Mouse (Mus musculus): ENCODE data around the gene Sema6c. TPM values are rescaled to one million over a fixed set of nuclear protein-coding genes. Genes with fewer than 3 reads are reported as not detected.
"Not testable (repeated sequence)": the region's sequence is repeated elsewhere in the genome, so short reads cannot be mapped to it uniquely, and the experiment has no call there.

Gene Sema6c
- polyA plus RNA-seq, 1 experiment from 2014 or later = 1.0 TPM

GRCm38 (mm10) chr3:95208286-95208685 is 48.0 kb downstream of the Sema6c start:
- ATAC-seq = no peak
- Histone ChIP-seq H3K36me3 (ENCODE audit: control insufficient read depth, insufficient read depth) (peaks cover 37% of the 10 kb centered on the region), H3K9ac (ENCODE audit: low read depth, low read length) (no peak overlapping the region), H3K9me3 (ENCODE audit: control insufficient read depth) (no peaks in the 10 kb centered on the region), H3K27ac (ENCODE audit: low read depth, low read length) (no peak overlapping the region), H3K4me3 (ENCODE audit: low read depth, low read length) (no peak overlapping the region), H3K4me2 (replicated peaks; ENCODE audit: low read depth) (no peak overlapping the region), H3K27me3 (replicated peaks; ENCODE audit: control insufficient read depth, insufficient read depth, low read length) (no peaks in the 10 kb centered on the region), H3K4me1 (replicated peaks; ENCODE audit: control insufficient read depth, insufficient read depth, low read length) (no peaks in the 10 kb centered on the region)
- no peak for TF ChIP-seq CTCF (IDR thresholded peaks at IDR 0.05; ENCODE audit: low read depth)
- 66% methylated on average over 4 of the region's 4 CpGs for WGBS

DNA sequence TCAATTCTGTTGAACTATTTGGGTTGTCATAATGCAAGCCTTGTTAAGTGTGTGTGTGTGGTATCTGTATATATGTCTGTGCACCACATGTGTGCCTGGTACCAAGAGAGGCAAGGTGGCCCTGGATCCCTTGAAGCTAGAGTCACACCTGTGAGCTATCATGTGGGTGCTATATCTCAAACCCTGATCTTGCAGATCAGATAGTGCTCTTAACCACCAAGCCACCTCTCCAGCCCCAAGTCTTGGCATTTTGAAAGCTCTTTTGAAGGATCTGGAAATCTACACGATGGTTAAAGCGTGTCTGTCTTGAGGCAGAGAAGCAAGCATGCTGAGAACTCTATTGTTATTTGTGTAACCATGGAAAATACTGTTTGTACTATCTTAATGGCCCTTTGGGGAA is 50.3 kb downstream of the Sema6c start:
- H3K4me3 ChIP-seq (ENCODE audit: low read depth, low read length) = no peak overlapping the region
- no peaks in the 10 kb centered on the region for H3K27me3 ChIP-seq (replicated peaks; ENCODE audit: control insufficient read depth, insufficient read depth, low read length)
- no peak overlapping the region for H3K27ac ChIP-seq (ENCODE audit: low read depth, low read length)
- H3K4me1 ChIP-seq (replicated peaks; ENCODE audit: control insufficient read depth, insufficient read depth, low read length) = no peaks in the 10 kb centered on the region
- no peak overlapping the region for H3K4me2 ChIP-seq (replicated peaks; ENCODE audit: low read depth)
- TF ChIP-seq CTCF (IDR thresholded peaks at IDR 0.05; ENCODE audit: low read depth) = no peak
- H3K36me3 ChIP-seq (ENCODE audit: control insufficient read depth, insufficient read depth) = peaks cover 29% of the 10 kb centered on the region; the same call in 1 of the 2 replicates
- no peak overlapping the region for H3K9ac ChIP-seq (ENCODE audit: low read depth, low read length)
- WGBS = 83% methylated on average over 2 of the region's 2 CpGs
- no peaks in the 10 kb centered on the region for H3K9me3 ChIP-seq (ENCODE audit: control insufficient read depth)
- no peak for ATAC-seq

- H3K9me3 ChIP-seq (ENCODE audit: control insufficient read depth); H3K27me3 ChIP-seq (replicated peaks; ENCODE audit: control insufficient read depth, insufficient read depth, low read length); H3K4me1 ChIP-seq (replicated peaks; ENCODE audit: control insufficient read depth, insufficient read depth, low read length); H3K4me2 ChIP-seq (replicated peaks; ENCODE audit: low read depth); ATAC-seq; H3K27ac ChIP-seq (ENCODE audit: low read depth, low read length); H3K9ac ChIP-seq (ENCODE audit: low read depth, low read length); H3K4me3 ChIP-seq (ENCODE audit: low read depth, low read length): not testable (repeated sequence)
- WGBS = 95% methylated on average over 7 of the region's 10 CpGs
- H3K36me3 ChIP-seq (ENCODE audit: control insufficient read depth, insufficient read depth) = peaks cover 19% of the 10 kb centered on the region; the same call in 1 of the 2 replicates
Observed at GRCm38 (mm10) chr3:95212889-95213608, 52.8 kb downstream of the Sema6c start.

DNA sequence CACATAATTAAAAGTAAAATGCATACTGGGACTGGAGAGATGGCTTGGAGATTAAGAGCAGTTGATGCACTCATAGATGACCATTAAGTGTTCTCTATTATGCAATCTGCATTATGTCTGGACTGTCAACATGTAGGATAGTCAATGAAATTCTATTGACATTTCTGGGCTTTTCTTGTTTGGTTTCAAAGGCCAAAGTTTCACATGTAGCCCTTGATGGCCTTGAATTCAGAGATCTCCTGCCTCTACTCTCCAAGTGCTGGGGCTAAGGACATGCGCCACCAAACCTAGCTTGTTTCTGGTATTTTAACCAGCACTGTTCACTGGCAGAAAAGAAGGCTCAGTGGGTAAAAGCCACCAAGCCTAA is 53.3 kb downstream of the Sema6c start:
- no peak overlapping the region for H3K9ac ChIP-seq (ENCODE audit: low read depth, low read length)
- peaks cover 13% of the 10 kb centered on the region; the same call in 1 of the 2 replicates for H3K36me3 ChIP-seq (ENCODE audit: control insufficient read depth, insufficient read depth)
- no peaks in the 10 kb centered on the region for H3K27me3 ChIP-seq (replicated peaks; ENCODE audit: control insufficient read depth, insufficient read depth, low read length)
- ATAC-seq = no peak
- TF ChIP-seq CTCF (IDR thresholded peaks at IDR 0.05; ENCODE audit: low read depth) = no peak
- no peak overlapping the region for H3K4me2 ChIP-seq (replicated peaks; ENCODE audit: low read depth)
- H3K9me3 ChIP-seq (ENCODE audit: control insufficient read depth) = no peaks in the 10 kb centered on the region
- no peak overlapping the region for H3K4me3 ChIP-seq (ENCODE audit: low read depth, low read length)
- 0 out of 2 replicates have a peak, but pooled peaks cover 4% of the 10 kb centered on the region for H3K4me1 ChIP-seq (replicated peaks; ENCODE audit: control insufficient read depth, insufficient read depth, low read length)
- H3K27ac ChIP-seq (ENCODE audit: low read depth, low read length) = no peak overlapping the region
- WGBS = 93% methylated on average over 1 of the region's 1 CpGs

DNA sequence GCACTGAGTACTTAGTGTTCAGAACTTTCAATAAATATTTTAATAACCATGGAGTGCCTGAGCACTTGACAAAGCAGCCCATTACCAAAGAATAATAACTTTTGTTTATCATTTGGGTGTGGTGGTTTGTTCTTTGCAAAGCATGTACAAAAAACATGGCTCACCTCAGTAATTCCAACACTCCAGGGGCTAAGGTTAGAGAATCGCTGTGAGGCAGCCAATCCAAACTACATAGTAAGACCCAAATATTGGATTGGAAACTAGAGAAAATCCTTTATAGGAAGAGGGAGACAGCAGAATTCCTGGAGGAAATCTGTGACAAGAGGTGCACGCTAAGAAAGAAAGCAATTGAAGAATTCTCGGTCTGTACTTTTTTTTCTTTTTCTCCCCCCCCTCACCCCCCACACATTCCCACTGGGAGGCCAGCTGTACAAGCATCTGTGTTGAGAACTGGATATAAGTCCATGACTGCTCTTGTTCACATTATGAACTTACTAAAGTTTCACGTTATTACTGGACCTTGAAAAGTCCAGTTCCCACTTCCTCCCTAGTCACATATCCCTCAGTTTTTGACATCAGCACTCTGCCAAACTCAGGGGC is 56.5 kb downstream of the Sema6c start:
- H3K4me2 ChIP-seq (replicated peaks; ENCODE audit: low read depth) = peak overlapping the region; percentile 65
- H3K36me3 ChIP-seq (ENCODE audit: control insufficient read depth, insufficient read depth) = peaks cover 17% of the 10 kb centered on the region
- H3K9ac ChIP-seq (ENCODE audit: low read depth, low read length) = peak overlapping the region; percentile 97
- WGBS = 11% methylated on average over 4 of the region's 4 CpGs
- no peak for TF ChIP-seq CTCF (IDR thresholded peaks at IDR 0.05; ENCODE audit: low read depth)
- H3K4me3 ChIP-seq (ENCODE audit: low read depth, low read length) = peak overlapping the region; percentile 87
- ATAC-seq = peak; percentile 11; the same call in 1 of the 2 replicates
- 0 out of 2 replicates have a peak, but pooled peaks cover 4% of the 10 kb centered on the region for H3K4me1 ChIP-seq (replicated peaks; ENCODE audit: control insufficient read depth, insufficient read depth, low read length)
- H3K27me3 ChIP-seq (replicated peaks; ENCODE audit: control insufficient read depth, insufficient read depth, low read length) = no peaks in the 10 kb centered on the region
- peak overlapping the region; percentile 99; the same call in 1 of the 2 replicates for H3K27ac ChIP-seq (ENCODE audit: low read depth, low read length)
- H3K9me3 ChIP-seq (ENCODE audit: control insufficient read depth) = no peaks in the 10 kb centered on the region

GRCm38 (mm10) chr3:95217255-95218134 is 57.2 kb downstream of the Sema6c start, which contains the start of gene Gabpb2:
Gene Gabpb2 (minus strand): TSS chr3:95217916.
- Histone ChIP-seq H3K4me1 (replicated peaks; ENCODE audit: control insufficient read depth, insufficient read depth, low read length) (0 out of 2 replicates have a peak, but pooled peaks cover 4% of the 10 kb centered on the region), H3K9me3 (ENCODE audit: control insufficient read depth) (no peaks in the 10 kb centered on the region), H3K36me3 (ENCODE audit: control insufficient read depth, insufficient read depth) (peaks cover 17% of the 10 kb centered on the region), H3K4me3 (ENCODE audit: low read depth, low read length) (peak within 1 kb of the TSS; percentile 87), H3K27ac (ENCODE audit: low read depth, low read length) (peak within 1 kb of the TSS; percentile 99), H3K27me3 (replicated peaks; ENCODE audit: control insufficient read depth, insufficient read depth, low read length) (no peaks in the 10 kb centered on the region), H3K4me2 (replicated peaks; ENCODE audit: low read depth) (peak within 1 kb of the TSS; percentile 65), H3K9ac (ENCODE audit: low read depth, low read length) (peak within 1 kb of the TSS; percentile 97)
- under 1% methylated on average over 54 of the region's 56 CpGs for WGBS
- peak; percentile 86 for ATAC-seq
- peak; percentile 94 for TF ChIP-seq CTCF (IDR thresholded peaks at IDR 0.05; ENCODE audit: low read depth)
